Mouse (Mus musculus) ES-Bruce4 (cell line): Measurements from ENCODE around the gene Pdx1. TPM values are rescaled to one million over a fixed set of nuclear protein-coding genes. Genes with fewer than 3 reads are reported as not detected.

Experiments used
- H3K27ac ChIP-seq: 2 replicates; pipeline ENCODE4 v1.5.1; 2012; ENCODE audit warnings: low read length, inconsistent platforms; ENCODE audit not compliant: insufficient read depth
- H3K27me3 ChIP-seq: 2 replicates; pipeline ENCODE4 v1.6.1; 2012; ENCODE audit warnings: mild to moderate bottlenecking, low read length, inconsistent platforms; ENCODE audit not compliant: control insufficient read depth, poor library complexity, insufficient read depth, severe bottlenecking
- H3K36me3 ChIP-seq: 2 replicates; pipeline ENCODE4 v1.6.1; 2012; ENCODE audit warnings: inconsistent platforms, mild to moderate bottlenecking, low read length, moderate library complexity; ENCODE audit not compliant: control insufficient read depth, poor library complexity, insufficient read depth, severe bottlenecking
- H3K4me1 ChIP-seq: one replicate; pipeline ENCODE4 v1.8.1; 2011; ENCODE audit warnings: low read length; ENCODE audit not compliant: control insufficient read depth, insufficient read depth
- H3K4me3 ChIP-seq: 2 replicates; pipeline ENCODE4 v1.5.1; 2011; ENCODE audit warnings: low read depth, mild to moderate bottlenecking, low read length
- H3K9ac ChIP-seq: 2 replicates; pipeline ENCODE4 v1.6.1; 2012; ENCODE audit warnings: low read depth, mild to moderate bottlenecking, inconsistent platforms; ENCODE audit not compliant: poor library complexity, severe bottlenecking
- H3K9me3 ChIP-seq: replicated peaks from 2 replicates; pipeline ENCODE4 v1.6.1; 2012; ENCODE audit warnings: mild to moderate bottlenecking, low read length, inconsistent platforms; ENCODE audit not compliant: control insufficient read depth, poor library complexity, insufficient read depth, severe bottlenecking
- CTCF ChIP-seq: IDR thresholded peaks from one replicate; pipeline ENCODE4 v1.8.1; 2011; ENCODE audit warnings: low read depth, low read length
- EP300 ChIP-seq: IDR thresholded peaks from 2 replicates; pipeline ENCODE4 v1.6.1; 2011; ENCODE audit warnings: low read depth, low read length; ENCODE audit not compliant: insufficient read depth
- POLR2A ChIP-seq: IDR thresholded peaks from one replicate; pipeline ENCODE4 v1.8.1; 2011; ENCODE audit warnings: low read length; ENCODE audit not compliant: insufficient read depth
- polyA plus RNA-seq: library from polyadenylated mRNA; stranded (reverse); fragments of >200 nt; gene quantifications from 2 replicates; pipeline ENCODE4 v1.2.4, GENCODE M21; 2011; ENCODE audit warnings: low read depth; ENCODE audit not compliant: missing spikeins, insufficient read depth, insufficient read length

Pdx1 gene
- not detected in 2 replicates for polyA plus RNA-seq

GRCm38 (mm10) chr5:147269926-147270672 lies at the start of gene Pdx1:
Pdx1 (plus strand) TSS chr5:147269959.
- Histone ChIP-seq H3K4me3 (peak within 1 kb of the TSS; percentile 34), H3K27ac (no peak within 1 kb of the TSS), H3K9me3 (no peaks in the 10 kb centered on the region), H3K4me1 (no peaks in the 10 kb centered on the region), H3K36me3 (no peaks in the 10 kb centered on the region), H3K27me3 (peaks cover 17% of the 10 kb centered on the region), H3K9ac (0 out of 2 replicates have a peak within 1 kb of the TSS, but pooled peaks have one; percentile 19)
- no peak for TF ChIP-seq CTCF
- TF ChIP-seq EP300, result no peak
- TF ChIP-seq POLR2A, result no peak

GRCm38 (mm10) chr5:147227354-147228112 lies 42.2 kb upstream of the Pdx1 start:
- no peak overlapping the region for H3K27ac ChIP-seq
- no peaks in the 10 kb centered on the region for H3K36me3 ChIP-seq
- peak; percentile 96 for TF ChIP-seq CTCF
- TF ChIP-seq POLR2A, result no peak
- TF ChIP-seq EP300, result 0 out of 2 replicates have a peak, but pooled peaks have one; percentile 25
- no peak overlapping the region for H3K4me3 ChIP-seq
- no peaks in the 10 kb centered on the region for H3K4me1 ChIP-seq
- H3K9ac ChIP-seq, result no peak overlapping the region
- H3K27me3 ChIP-seq, result 0 out of 2 replicates have a peak, but pooled peaks cover 1% of the 10 kb centered on the region
- no peaks in the 10 kb centered on the region for H3K9me3 ChIP-seq

- H3K4me1 ChIP-seq, result no peaks in the 10 kb centered on the region
- H3K27ac ChIP-seq, result no peak overlapping the region
- H3K4me3 ChIP-seq, result no peak overlapping the region
- H3K9ac ChIP-seq, result no peak overlapping the region
- TF ChIP-seq POLR2A (no peak), CTCF (no peak), EP300 (no peak)
- H3K9me3 ChIP-seq, result no peaks in the 10 kb centered on the region
- H3K27me3 ChIP-seq, result no peaks in the 10 kb centered on the region
- H3K36me3 ChIP-seq, result no peaks in the 10 kb centered on the region
Observed at GRCm38 (mm10) chr5:147235406-147236309, 34.1 kb upstream of the Pdx1 start.

- no peaks in the 10 kb centered on the region for H3K36me3 ChIP-seq
- H3K4me3 ChIP-seq, result no peak overlapping the region
- no peaks in the 10 kb centered on the region for H3K9me3 ChIP-seq
- no peak overlapping the region for H3K27ac ChIP-seq
- no peak overlapping the region for H3K9ac ChIP-seq
- no peak for TF ChIP-seq CTCF
- no peak for TF ChIP-seq POLR2A
- no peak for TF ChIP-seq EP300
- no peaks in the 10 kb centered on the region for H3K4me1 ChIP-seq
- no peaks in the 10 kb centered on the region for H3K27me3 ChIP-seq
Observed at GRCm38 (mm10) chr5:147243908-147244307, 25.9 kb upstream of the Pdx1 start.

- Histone ChIP-seq H3K27ac (no peak overlapping the region), H3K4me1 (no peaks in the 10 kb centered on the region), H3K27me3 (no peaks in the 10 kb centered on the region), H3K9ac (no peak overlapping the region), H3K4me3 (no peak overlapping the region), H3K9me3 (no peaks in the 10 kb centered on the region), H3K36me3 (no peaks in the 10 kb centered on the region)
- TF ChIP-seq CTCF, result no peak
- no peak for TF ChIP-seq POLR2A
- TF ChIP-seq EP300, result no peak
Observed at GRCm38 (mm10) chr5:147260189-147260588, 9.6 kb upstream of the Pdx1 start.
